Comparison of ENCODE assay signal across 13 mouse cellular contexts in the genomic region with DNA sequence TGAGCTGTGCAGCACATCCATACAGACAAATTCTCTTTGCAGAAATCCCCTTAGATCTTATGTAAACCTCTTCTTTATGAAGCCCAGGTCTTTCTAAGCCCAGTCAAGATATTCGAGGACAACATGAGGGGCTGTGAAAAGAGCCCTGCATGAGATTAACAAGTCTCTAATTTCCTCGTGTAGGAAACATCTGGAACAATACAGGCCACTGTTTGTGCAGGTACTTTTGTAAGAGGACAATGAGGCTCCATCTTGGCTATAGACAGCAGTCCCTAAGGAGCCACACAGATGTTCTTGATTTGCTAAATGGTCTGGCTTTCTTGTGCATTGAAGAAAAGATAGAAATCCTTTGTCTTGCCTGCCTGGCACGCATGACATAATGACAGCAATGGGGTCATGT.
"Had no signal": no experiment of that assay in that cellular context is flagged by ENCODE, and none has a peak within 500 bp of the region (broad histone marks: within the 10 kb centered on the region; RNA-seq: fewer than 3 reads in every experiment).

No protein-coding gene starts in this region.

- DNase-seq: kidney, adult 8-10 months; kidney, postnatal 25 days; lung, adult 18-20 months; right cerebral cortex, postnatal 14 days; thymus, postnatal 4 days had no signal

- H3K36me3 ChIP-seq: limb, embryonic 15.5 days; midbrain, embryonic 13.5 days; neural tube, embryonic 15.5 days; stomach, embryonic 15.5 days had no signal

- H3K27ac ChIP-seq: left cerebral cortex, adult 2 months; limb, embryonic 15.5 days; liver, embryonic 14.5 days; midbrain, embryonic 13.5 days; neural tube, embryonic 15.5 days; stomach, embryonic 15.5 days had no signal

- H3K27me3 ChIP-seq: limb, embryonic 15.5 days; midbrain, embryonic 13.5 days; neural tube, embryonic 15.5 days; stomach, embryonic 15.5 days had no signal

- H3K9ac ChIP-seq: limb, embryonic 15.5 days; liver, embryonic 14.5 days; midbrain, embryonic 13.5 days; neural tube, embryonic 15.5 days; stomach, embryonic 15.5 days had no signal

- H3K9me3 ChIP-seq: limb, embryonic 15.5 days; midbrain, embryonic 13.5 days; neural tube, embryonic 15.5 days; stomach, embryonic 15.5 days had no signal

- H3K4me1 ChIP-seq: limb, embryonic 15.5 days; midbrain, embryonic 13.5 days; neural tube, embryonic 15.5 days; stomach, embryonic 15.5 days had no signal

- ATAC-seq: intestine, embryonic 16.5 days; midbrain, embryonic 13.5 days had no signal

- H3K4me2 ChIP-seq: limb, embryonic 15.5 days; midbrain, embryonic 13.5 days; neural tube, embryonic 15.5 days; stomach, embryonic 15.5 days had no signal

- H3K4me3 ChIP-seq: left cerebral cortex, adult 2 months; limb, embryonic 15.5 days; midbrain, embryonic 13.5 days; myocyte; neural tube, embryonic 15.5 days; stomach, embryonic 15.5 days had no signal
